Mouse (Mus musculus): ENCODE data around the gene Atxn7l3b.

Gene Atxn7l3b

GRCm38 (mm10) chr10:112876655-112877393 is 52.0 kb downstream of the Atxn7l3b start:
- no peak for DNase-seq (ENCODE audit: low read depth in 2 of 2, low spot score in 2 of 2)

Measured in CD8-positive naive resting alpha-beta T cell, adult 2 months (primary cell).